Mouse (Mus musculus) liver, postnatal 0 days (tissue): ENCODE measurements around the gene Kctd21. TPM values are rescaled to one million over a fixed set of nuclear protein-coding genes. Genes with fewer than 3 reads are reported as not detected.

Experiments
- ATAC-seq: fragments of 200-750 bp; cut with Nextera tagmentation; 2 replicates; pipeline ENCODE4 v1.8.0; 2017; ENCODE audit warnings: mild to moderate bottlenecking, moderate library complexity
- DNase-seq: peaks from one replicate; pipeline ENCODE4 v3.0.0-alpha.2; 2016
- H3K27ac ChIP-seq: fragments of 300-500 bp; sonication (generic); 2 replicates; pipeline ENCODE4 v1.5.1; 2014; ENCODE audit warnings: antibody characterized with exemption, moderate library complexity, mild to moderate bottlenecking, low read depth
- H3K27me3 ChIP-seq: fragments of 300-500 bp; sonication (generic); 2 replicates; pipeline ENCODE4 v1.6.1; 2014; ENCODE audit warnings: low read length, control low read depth, mixed read lengths; ENCODE audit not compliant: insufficient read depth
- H3K36me3 ChIP-seq: fragments of 300-500 bp; sonication (generic); replicated peaks from 2 replicates; pipeline ENCODE4 v1.6.1; 2014; ENCODE audit warnings: mild to moderate bottlenecking, control low read depth, low read length, moderate library complexity, mixed read lengths; ENCODE audit not compliant: insufficient read depth
- H3K4me1 ChIP-seq: fragments of 300-500 bp; sonication (generic); 2 replicates; pipeline ENCODE4 v1.6.1; 2014; ENCODE audit warnings: antibody characterized with exemption, mild to moderate bottlenecking, control low read depth; ENCODE audit not compliant: insufficient read depth
- H3K4me2 ChIP-seq: fragments of 300-500 bp; sonication (generic); 2 replicates; pipeline ENCODE4 v1.6.1; 2014; ENCODE audit warnings: low read depth, mild to moderate bottlenecking, low read length, moderate library complexity, mixed read lengths
- H3K4me3 ChIP-seq: fragments of 300-500 bp; sonication (generic); 2 replicates; pipeline ENCODE4 v1.5.1; 2014; ENCODE audit warnings: low read depth, low read length
- H3K9ac ChIP-seq: fragments of 300-500 bp; sonication (generic); replicated peaks from 2 replicates; pipeline ENCODE4 v1.6.1; 2014; ENCODE audit warnings: mild to moderate bottlenecking, moderate library complexity
- H3K9me3 ChIP-seq: fragments of 300-500 bp; sonication (generic); 2 replicates; pipeline ENCODE4 v1.6.1; 2016; ENCODE audit warnings: mild to moderate bottlenecking, control low read depth, low read length, mixed read lengths
- CTCF ChIP-seq: sonication (generic); IDR thresholded peaks from 2 replicates; pipeline ENCODE4 v1.5.1; 2016; ENCODE audit warnings: antibody characterized with exemption, low read depth
- EP300 ChIP-seq: IDR thresholded peaks from 2 replicates; pipeline ENCODE4 v1.6.1; 2016; ENCODE audit warnings: antibody characterized with exemption, low read depth, mild to moderate bottlenecking
- WGBS: fragments of 180-500 bp; shearing (Covaris S2); extraction: QIAGEN DNeasy Blood & Tissue Kit; methylation state at CpG from one replicate; pipeline ENCODE4 v1.1.7; 2014; ENCODE audit not compliant: insufficient replicate concordance; 5-methylcytosine and 5-hydroxymethylcytosine counted together
- polyA plus RNA-seq: library from polyadenylated mRNA; unstranded; fragments of >200 nt; fragmentation: Nextera tagmentation; extraction: Ambion mirVana; gene quantifications from 2 replicates; pipeline ENCODE4 v1.2.1, GENCODE M21; 2015

The Kctd21 gene
- polyA plus RNA-seq, 1 experiment from 2014 or later: 1.1 TPM

DNA sequence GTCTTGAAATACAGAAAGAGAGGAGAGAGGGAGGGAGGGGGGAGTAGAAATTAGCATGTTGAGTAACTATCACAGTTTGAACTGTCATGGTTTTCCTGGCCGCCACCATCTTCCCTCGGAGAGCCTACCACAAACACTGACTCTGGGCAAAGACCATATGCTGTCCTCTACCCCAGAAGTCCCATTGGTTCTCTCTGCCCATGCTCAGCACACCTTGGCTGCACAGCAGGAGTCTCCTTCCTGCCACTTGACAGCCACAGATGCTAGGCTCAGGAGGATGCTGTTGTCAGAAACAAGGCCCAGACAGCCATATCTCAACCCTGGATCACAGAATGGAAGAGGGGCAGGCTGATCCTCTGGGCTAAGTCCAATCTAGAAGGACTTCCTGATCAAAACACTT lies 2.3 kb downstream of the Kctd21 start:
- no peaks in the 10 kb centered on the region for H3K9me3 ChIP-seq
- WGBS: 64% methylated on average over 2 of the region's 2 CpGs
- H3K9ac ChIP-seq: no peak overlapping the region
- TF ChIP-seq EP300: no peak
- TF ChIP-seq CTCF: no peak
- H3K4me2 ChIP-seq: no peak overlapping the region
- H3K4me3 ChIP-seq: no peak overlapping the region
- H3K4me1 ChIP-seq: peaks cover 15% of the 10 kb centered on the region
- H3K27ac ChIP-seq: no peak overlapping the region
- H3K36me3 ChIP-seq: no peaks in the 10 kb centered on the region
- no peaks in the 10 kb centered on the region for H3K27me3 ChIP-seq
- ATAC-seq (no peak), DNase-seq (no peak)

- H3K9ac ChIP-seq: no peak overlapping the region
- WGBS: 40% methylated on average over 1 of the region's 1 CpGs
- no peaks in the 10 kb centered on the region for H3K27me3 ChIP-seq
- no peak overlapping the region for H3K4me3 ChIP-seq
- no peaks in the 10 kb centered on the region for H3K36me3 ChIP-seq
- H3K9me3 ChIP-seq: no peaks in the 10 kb centered on the region
- H3K27ac ChIP-seq: no peak overlapping the region
- ATAC-seq (no peak), DNase-seq (no peak)
- peaks cover 16% of the 10 kb centered on the region for H3K4me1 ChIP-seq
- no peak overlapping the region for H3K4me2 ChIP-seq
- TF ChIP-seq CTCF (no peak), EP300 (no peak)
Observed at GRCm38 (mm10) chr7:97336678-97337077, 4.6 kb downstream of the Kctd21 start.

GRCm38 (mm10) chr7:97338593-97338992 lies 6.5 kb downstream of the Kctd21 start:
- 61% methylated on average over 4 of the region's 4 CpGs for WGBS
- Histone ChIP-seq H3K4me3 (no peak overlapping the region), H3K4me2 (no peak overlapping the region), H3K4me1 (peaks cover 5% of the 10 kb centered on the region), H3K9ac (no peak overlapping the region), H3K36me3 (no peaks in the 10 kb centered on the region), H3K9me3 (no peaks in the 10 kb centered on the region), H3K27ac (peak overlapping the region; percentile 60), H3K27me3 (no peaks in the 10 kb centered on the region)
- ATAC-seq (peak; percentile 78), DNase-seq (no peak)
- TF ChIP-seq CTCF: no peak
- no peak for TF ChIP-seq EP300

GRCm38 (mm10) chr7:97339623-97340022 lies 7.5 kb downstream of the Kctd21 start:
- no peak overlapping the region for H3K9ac ChIP-seq
- H3K4me2 ChIP-seq: no peak overlapping the region
- H3K27me3 ChIP-seq: no peaks in the 10 kb centered on the region
- ATAC-seq: no peak
- H3K36me3 ChIP-seq: no peaks in the 10 kb centered on the region
- TF ChIP-seq EP300: no peak
- no peak for TF ChIP-seq CTCF
- H3K4me3 ChIP-seq: no peak overlapping the region
- peaks cover 5% of the 10 kb centered on the region for H3K4me1 ChIP-seq
- no peak for DNase-seq
- H3K9me3 ChIP-seq: no peaks in the 10 kb centered on the region
- WGBS: 94% methylated on average over 7 of the region's 7 CpGs
- H3K27ac ChIP-seq: no peak overlapping the region

GRCm38 (mm10) chr7:97340907-97341849 lies 9.1 kb downstream of the Kctd21 start:
- H3K9ac ChIP-seq: no peak overlapping the region
- peak; percentile 73 for ATAC-seq
- WGBS: 51% methylated on average over 18 of the region's 18 CpGs

DNA sequence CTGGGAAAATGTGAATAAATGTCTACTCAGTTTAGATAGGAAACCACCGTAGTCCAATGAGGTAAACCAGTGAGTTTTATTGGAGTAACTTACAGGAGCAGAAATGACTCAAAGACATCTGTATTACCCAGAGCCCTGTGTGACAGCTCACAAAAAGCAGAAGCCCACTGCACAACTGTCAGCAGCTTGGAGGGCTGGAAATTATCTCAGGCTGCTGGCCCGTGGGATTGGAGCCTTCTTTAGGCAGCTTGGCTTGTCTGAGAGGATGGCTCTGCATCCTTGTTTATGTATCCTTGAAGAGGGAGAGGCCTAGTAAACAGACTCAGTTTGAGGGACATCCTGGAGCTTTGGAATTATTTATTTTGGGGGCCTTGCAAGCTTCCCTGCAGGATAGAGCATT lies 10.8 kb downstream of the Kctd21 start:
- no peak for TF ChIP-seq CTCF
- no peak for TF ChIP-seq EP300
- H3K4me2 ChIP-seq: no peak overlapping the region
- peaks cover 5% of the 10 kb centered on the region for H3K4me1 ChIP-seq
- ATAC-seq: no peak
- H3K4me3 ChIP-seq: no peak overlapping the region
- WGBS: 54% methylated on average over 2 of the region's 2 CpGs
- H3K9me3 ChIP-seq: no peaks in the 10 kb centered on the region
- DNase-seq: no peak
- H3K27me3 ChIP-seq: no peaks in the 10 kb centered on the region
- H3K27ac ChIP-seq: no peak overlapping the region
- no peaks in the 10 kb centered on the region for H3K36me3 ChIP-seq
- H3K9ac ChIP-seq: no peak overlapping the region

More at GRCm38 (mm10) chr7:97340907-97341849, 9.1 kb downstream of the Kctd21 start:
- DNase-seq: no peak
- H3K4me3 ChIP-seq: no peak overlapping the region
- 0 out of 2 replicates have a peak overlapping the region, but pooled peaks have one; percentile 12 for H3K27ac ChIP-seq
- no peaks in the 10 kb centered on the region for H3K27me3 ChIP-seq
- H3K4me1 ChIP-seq: peaks cover 5% of the 10 kb centered on the region
- H3K36me3 ChIP-seq: no peaks in the 10 kb centered on the region
- TF ChIP-seq CTCF (no peak), EP300 (0 out of 2 replicates have a peak, but pooled peaks have one; percentile 19)
- no peaks in the 10 kb centered on the region for H3K9me3 ChIP-seq
- H3K4me2 ChIP-seq: no peak overlapping the region
